Mouse (Mus musculus) layer of hippocampus, postnatal 14 days (tissue): ENCODE measurements around the gene Sept9. TPM values are rescaled to one million over a fixed set of nuclear protein-coding genes. Genes with fewer than 3 reads are reported as not detected.
"Not testable (repeated sequence)": the region's sequence is repeated elsewhere in the genome, so short reads cannot be mapped to it uniquely, and the experiment has no call there.

Experiments
- DNase-seq, 2 experiments: peaks; one replicate each; pipeline ENCODE4 v3.0.0; 2021 to 2022; ENCODE audit warnings: low spot score in 2 of 2, mixed read lengths in 1 of 2
- total RNA-seq, 2 experiments: library from RNA; stranded (reverse); gene quantifications; 2 replicates each; pipeline ENCODE4 v1.2.3; 2021

The Sept9 gene
- total RNA-seq, 2 experiments from 2014 or later: 91.7 to 93.9 TPM

DNA sequence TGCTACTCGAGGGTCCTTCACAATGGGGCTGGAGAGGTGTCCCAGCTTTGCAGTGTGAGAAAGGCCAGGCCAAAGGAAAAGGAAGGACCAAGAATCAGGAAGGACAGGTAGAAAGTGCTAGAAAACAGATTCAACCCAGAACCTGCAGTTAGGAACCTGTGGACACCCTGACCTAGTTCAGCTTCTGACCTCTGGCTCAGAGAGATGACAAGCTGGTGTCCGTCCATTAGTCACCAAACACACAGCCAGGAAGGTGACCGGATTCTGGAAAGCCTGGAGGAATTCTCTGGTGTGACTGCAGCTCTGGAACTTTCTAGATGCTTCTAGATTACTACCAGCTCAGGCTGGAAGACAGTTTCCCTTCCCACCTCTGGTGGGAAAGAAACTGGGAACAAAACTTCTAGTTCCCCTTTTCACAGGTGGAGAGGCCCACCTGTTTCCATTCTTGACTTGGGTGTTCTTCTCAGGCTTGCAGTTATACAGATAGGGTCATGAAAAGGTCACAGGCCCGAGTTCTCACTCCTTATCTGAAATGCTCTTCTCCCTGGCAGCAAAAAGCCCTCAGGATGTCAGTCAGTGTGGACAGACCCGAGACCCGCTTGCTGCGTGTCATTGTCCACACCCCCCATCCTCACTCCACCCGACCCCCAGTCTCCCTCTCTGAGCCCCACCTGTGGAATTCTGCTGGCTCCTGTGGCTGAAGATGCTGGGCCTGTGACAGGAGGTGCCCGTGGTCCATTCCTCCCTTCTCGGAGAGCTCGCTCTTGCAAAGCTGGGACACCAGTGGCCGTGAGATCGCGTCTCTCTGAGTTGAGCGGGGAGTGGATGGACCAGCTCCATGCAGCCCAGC lies 123.5 kb downstream of the Sept9 start:
- DNase-seq: no peak

DNA sequence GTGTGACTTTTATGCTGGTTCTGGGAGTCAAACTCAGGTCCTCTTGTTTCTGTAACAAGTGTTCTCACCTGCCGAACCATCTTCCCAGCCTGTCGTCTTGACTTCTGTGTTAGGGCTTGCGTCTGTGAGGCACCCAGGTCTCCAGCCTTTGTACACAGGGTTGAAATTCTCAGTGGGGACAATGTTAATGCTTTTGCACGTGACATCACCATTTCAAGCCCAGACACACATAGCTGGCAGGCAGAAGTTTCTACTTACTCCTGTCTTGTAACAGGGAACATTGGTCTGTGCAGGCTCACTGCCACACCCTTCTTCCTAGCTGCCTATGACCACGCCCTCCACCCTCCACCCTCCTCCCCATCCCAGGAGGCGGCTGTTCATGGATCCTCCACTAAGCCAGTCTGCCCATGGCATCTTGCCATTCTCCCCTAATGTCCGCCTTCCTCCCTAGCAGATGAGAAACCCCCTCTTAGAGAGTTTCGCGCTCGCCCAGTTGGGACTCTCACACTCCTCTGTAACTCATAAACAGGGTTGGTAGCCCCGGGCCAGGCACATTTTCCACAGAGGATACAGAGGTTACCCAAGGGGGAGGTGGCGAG lies 124.6 kb downstream of the Sept9 start:
- no peak for DNase-seq

DNA sequence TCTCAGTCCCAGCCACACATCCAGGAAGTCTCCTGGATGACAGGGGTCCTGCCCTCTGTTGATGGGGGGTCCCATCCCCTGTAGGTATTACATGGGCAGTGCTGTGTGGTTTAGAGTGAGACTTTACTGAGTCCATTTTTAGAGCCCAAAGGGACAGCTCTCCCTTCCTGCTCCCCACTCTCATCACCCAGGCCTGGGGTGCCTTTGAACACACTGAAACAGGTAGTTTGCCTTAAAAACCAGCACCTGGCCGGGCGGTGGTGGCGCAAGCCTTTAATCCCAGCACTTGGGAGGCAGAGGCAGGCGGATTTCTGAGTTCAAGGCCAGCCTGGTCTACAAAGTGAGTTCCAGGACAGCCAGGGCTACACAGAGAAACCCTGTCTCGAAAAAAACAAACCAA lies 125.3 kb downstream of the Sept9 start:
- not testable (repeated sequence) for DNase-seq

DNA sequence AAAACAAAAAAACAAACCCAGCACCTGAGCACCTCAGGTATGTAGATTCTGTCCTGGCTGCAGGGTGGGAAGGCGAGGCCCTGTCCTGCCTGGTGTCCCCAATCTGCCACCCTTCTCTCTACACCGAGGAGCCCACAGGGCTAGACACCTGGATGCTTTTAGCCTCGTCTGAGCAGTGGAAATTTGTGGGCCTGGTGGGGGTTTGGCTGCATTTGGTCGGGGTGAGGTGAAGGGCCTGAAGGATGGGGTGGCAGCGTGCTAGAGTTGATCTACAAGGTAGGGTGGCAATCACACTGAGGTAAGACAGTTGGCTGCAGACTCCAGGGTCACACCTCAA lies 125.6 kb downstream of the Sept9 start:
- no peak for DNase-seq

DNA sequence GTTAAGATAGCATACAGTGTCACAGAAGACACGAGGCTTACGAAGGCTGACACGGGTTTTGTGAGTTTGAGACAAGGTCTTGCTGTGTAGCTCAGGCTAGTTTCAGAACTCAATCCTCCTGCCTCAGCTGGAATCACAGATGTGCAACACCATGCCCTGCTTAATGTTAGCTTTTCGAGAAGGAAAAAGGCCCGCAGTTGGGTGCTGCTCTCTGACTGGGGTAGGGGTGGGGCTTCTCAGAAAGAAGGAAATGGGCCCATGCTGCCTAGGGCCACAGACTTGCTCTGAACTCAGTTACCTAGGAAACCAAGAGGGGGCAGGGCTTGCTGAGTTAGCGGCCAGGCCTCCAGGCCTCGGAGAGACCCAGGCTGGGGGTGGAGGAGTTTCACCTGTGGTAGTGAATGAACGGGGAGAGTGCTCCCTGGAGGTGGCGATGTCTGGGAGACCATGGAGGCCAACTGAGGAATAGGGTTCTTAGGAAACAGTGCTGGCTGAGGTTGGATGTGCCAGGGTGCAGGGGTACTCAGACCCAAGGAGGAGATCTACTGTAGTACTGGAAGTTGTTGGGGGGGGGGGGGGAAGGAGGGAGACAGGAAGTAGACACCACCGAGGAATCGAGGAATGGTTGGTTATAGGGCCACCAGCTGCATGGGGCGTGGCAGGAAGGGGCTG lies 126.1 kb downstream of the Sept9 start:
- no peak for DNase-seq

DNA sequence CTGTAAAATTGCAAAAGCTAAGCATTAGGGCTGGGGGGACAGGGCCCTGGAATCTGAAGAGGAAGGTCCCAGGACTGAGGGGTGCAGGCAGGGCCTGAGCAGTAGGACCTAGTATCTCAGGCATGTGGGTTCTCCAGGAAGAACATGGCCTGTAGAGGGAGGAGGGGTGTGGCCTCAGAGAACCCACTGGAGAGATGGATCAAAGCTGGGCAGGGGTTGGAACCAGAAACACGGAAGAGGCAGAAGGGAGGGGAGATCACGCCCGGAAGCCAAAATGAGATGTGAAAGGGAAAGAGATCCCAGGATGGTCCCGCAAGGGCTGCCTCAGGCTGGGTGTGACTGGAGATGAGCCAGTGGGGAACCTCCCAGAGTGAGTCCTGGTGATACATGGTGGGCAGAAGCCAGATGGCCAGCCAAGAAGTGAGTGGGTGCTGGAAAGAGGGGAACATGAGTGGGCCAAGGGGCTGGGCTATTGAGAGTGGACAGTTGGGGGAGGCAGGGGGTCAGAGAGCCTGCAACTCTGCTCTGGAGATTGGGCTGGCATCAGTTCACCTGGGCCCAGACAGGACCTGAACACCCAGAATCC lies 126.8 kb downstream of the Sept9 start:
- no peak for DNase-seq

DNA sequence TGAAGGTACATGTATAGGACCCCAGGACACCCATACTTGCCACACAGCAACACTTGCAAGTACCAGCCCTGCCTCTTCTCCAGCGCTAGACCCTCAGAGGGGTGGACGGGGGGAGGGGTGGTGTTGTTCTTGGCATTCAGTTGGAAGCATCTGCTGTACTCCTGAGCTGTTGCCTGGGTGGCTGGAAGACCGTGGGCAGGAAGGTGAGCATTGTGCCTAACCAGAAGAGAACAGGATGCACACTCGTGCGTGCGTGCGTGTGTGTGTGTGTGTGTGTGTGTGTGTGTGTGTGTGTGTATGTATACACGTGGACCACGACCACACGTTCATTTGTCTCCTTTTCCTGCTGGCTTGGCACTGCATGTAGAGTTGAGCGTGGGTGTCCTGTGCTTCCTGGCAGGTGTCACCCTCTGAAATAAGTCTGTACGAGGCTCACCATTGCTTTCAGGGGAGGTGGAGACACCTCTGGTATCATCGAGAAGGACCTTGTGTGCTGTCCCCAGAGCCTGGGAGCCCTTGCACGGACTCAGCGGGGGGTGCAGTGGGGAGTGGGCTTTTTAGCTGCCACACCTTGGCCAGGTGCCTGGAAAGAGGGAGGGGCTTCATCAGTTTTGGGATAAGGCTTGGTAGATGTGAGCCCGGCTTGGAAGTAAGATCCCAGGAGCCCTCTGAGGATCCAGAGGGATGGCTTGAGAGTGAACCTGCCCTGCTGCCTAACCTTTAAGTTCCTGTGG lies 127.6 kb downstream of the Sept9 start:
- peak in 1 of 2 experiments; percentile 42 for DNase-seq

DNA sequence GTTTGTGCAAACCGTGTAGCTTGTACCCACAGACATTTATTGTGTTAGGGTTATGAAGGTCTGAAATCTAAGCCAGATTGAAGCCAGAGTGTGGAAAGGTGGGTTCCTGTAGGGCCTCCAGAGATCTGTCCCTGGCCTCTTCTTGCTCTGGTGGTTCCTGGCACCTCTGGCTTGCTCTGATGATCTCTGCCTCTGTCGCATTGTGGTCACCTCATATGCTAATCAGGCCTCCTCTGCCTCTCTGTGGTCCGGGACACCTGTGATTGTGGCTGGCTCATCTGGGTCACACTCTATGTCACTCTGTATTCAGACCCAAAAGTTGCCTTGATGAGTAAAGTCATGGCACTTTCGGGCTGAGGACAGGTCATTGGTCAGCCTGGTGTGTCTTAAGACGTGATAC lies 128.2 kb downstream of the Sept9 start:
- DNase-seq: no peak

DNA sequence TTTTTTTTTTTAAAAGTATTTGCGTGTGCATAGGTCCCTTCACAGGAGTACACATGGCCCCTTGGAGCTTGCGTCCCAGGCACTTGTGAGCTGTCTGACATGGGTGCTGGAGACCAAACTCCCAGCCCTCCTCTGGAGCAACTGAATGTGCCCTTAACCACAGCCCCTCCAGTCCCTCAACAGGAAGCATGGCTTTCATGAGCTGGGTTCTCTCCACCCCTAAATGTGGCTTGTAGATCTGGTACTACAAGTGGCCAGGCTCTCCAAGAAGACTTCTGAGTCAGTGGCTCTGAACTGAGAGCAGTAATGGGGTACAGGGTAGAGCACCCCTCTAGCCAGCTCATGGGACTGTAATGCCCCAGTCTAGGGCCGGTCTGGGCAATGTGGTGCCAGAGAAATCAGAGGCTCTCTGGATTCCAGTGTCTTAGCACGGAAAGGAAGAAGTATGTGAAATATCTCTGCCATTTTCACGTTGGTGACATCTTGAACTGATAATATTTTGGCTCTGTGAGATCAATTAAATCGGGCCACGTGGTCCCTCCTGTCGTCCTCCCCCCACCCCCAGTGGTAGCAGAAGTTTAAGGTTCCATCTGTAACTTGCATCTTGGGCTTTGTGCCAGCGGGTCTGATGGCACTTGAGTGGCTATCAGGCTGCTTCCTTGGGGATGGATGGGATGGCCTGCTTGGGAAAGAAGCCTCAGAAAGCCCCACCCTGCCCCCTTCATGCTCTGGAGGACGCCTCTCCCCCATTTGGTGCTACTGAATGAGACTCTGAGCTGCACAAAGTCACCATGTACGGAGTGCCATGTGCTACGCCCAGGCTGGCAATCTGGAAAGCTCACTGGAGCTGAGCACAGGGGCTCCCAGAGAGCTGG lies 130.9 kb downstream of the Sept9 start:
- peak; percentile 17 to 71 for DNase-seq

DNA sequence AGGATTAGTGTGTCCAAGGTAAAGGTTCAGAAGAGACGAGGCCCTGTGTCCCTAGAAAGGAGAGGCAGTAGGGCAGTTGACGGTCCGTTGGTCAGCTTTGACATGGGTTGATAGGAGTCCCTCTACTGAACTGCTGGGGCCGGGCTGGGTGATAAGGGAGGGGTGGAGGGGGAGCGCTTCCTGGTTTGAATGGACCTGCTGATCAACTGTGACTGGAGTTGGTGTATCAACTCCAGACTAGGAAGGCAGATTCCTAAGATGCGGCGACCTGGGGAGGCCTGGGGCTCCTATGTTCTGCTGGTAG lies 131.4 kb downstream of the Sept9 start:
- peak in 1 of 2 experiments; percentile 57 for DNase-seq

DNA sequence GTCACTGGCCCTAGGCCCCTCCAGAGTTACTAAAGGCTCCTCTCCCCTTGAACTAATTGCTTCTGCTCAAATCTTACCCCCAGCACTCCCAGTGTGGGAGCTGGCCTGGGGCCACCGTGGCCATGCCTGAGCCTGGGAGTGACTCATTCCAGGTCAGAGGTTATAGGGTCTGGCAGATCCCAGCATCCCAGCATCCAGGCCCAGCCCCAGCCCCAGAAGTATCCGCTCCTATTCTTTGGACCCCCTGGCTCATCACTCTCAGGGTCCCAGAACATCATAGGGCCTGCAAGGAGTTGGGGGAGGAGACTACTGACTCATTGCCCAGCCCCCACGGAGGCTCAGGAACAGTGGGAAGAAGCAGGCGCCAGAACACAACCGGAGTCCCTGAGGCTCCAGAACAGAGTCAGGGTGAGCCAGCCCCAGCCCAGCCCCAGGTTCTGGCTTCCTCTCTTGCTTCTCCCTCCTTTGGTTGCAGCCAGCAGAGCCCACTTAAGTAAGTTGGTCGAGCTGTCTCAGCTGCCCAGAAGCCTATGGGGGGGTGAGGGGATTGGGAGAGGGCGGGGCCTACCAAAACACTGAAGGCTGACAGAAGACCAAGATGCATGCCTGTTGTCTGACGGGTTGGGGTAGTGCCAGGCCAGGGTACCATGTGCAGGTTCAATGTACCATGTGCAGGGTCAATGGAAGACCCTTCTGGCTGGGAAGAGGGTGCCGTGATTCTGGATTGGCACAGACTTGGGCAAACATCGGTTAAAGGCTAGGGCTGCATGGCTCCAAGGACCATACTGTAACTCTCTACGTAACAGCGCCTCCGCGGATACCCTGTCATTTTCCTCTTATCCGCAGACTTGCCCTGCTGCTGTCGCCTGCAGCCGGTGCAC lies 132.1 kb downstream of the Sept9 start:
- peak in 1 of 2 experiments; percentile 51 for DNase-seq

DNA sequence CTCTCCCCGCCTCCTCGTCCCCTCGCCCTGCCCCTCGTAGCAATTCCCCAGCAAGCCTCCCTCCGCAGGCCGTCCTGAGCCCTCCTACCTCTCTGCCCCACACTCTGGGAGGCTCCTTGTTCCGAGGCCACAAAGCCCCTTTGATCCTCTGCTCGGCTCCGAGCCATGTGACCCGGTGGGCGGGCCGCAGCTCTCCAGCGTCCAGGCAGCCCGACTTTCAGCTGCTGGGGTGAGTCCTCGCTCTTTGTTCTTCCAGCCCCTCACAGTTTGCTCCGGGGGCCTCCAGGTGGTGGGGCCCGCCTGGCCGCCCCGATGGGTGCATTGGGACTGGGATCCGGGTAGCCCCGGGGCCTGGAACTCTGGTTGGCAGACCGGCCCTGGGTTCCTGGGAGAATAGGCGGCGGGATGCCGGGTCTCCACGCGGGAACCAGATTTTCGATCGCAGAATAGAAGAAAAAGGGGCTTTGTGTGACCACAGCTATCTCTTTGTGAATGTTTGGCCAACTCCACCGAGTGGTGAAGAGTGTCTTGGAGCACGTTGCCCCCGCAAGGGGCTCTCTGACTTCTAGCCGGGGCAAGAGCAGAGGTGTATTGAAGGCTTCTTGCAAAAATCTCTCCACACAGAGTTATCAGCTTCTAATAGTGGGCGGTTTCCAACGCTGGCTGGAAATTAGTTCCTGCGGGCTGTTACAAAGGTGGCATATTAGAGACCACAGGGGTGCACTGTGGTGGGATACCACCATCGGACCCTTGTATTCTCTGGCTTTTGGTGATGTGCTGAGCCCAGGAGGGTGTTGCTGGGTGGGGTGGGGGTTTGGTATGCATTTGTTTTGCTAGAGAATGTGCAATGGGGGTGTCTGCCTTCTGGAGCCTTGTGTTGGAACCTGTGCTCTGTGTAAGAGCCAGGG lies 133.0 kb downstream of the Sept9 start:
- peak; percentile 75 to 82 for DNase-seq

DNA sequence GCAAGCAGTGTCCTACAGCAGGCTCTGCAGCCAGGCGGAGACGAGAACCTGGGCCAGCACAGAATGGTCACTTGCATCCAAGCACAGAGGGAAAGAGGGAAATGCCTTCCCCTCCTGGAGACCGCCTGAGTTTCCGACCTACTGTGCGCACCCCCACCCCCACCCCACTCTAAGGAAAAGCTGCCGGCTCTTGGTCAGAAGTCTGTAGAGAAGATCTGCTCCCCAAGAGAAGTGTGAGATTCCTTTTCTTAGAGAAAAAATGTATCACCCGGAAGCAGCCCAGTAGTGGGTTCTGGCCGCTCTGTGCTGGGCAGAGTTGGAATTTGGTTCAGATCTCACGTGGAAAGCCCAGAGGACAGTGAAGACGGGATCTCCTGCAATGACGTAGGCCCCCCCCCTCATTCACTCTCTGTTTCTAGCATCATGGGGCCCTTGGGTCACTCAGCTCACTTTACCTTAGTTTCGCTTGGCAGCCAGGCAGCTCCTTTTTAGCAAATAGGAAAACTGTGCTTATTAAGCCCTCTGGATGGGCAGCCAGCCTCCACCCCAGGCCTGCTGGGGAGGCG lies 133.8 kb downstream of the Sept9 start:
- DNase-seq: no peak

DNA sequence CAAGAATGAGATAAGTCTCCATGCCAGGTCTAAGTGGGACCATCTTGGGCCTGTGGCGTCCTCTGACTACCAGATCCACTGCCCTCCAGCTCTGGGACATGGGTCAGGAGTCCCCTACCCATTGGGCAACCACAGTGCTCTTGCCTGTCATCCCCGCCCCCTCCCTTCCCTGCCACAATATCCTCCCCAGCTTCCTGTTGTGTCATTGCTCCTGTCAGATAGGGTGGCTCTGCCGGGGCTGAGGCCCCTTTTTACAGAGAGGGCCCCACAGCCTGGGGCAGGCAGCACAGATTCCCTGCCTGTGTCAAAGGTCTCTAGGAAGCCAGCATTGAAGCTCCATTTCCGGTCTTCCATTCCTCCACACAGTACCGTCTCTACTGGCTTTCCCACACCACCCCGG lies 134.6 kb downstream of the Sept9 start:
- no peak for DNase-seq

DNA sequence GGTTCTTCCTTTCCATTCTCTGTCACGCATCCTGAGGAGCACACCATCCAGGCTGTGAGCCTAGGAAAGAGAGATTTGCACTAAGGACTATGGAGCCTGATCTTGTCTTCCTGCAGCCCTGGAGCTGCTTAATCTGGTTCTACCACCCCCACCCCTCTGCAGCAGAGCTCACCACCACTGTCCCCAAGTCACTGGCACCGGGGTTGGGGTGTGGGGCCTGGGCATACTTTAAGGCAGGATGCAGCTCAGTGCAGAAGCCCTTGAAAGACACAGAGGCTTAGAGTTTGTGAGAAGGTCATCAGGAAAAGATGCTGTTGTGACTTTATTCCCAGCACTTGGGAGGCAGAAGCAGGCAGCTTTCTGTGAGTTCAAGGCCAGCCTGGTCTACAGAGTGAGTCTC lies 135.7 kb downstream of the Sept9 start:
- DNase-seq: no peak

DNA sequence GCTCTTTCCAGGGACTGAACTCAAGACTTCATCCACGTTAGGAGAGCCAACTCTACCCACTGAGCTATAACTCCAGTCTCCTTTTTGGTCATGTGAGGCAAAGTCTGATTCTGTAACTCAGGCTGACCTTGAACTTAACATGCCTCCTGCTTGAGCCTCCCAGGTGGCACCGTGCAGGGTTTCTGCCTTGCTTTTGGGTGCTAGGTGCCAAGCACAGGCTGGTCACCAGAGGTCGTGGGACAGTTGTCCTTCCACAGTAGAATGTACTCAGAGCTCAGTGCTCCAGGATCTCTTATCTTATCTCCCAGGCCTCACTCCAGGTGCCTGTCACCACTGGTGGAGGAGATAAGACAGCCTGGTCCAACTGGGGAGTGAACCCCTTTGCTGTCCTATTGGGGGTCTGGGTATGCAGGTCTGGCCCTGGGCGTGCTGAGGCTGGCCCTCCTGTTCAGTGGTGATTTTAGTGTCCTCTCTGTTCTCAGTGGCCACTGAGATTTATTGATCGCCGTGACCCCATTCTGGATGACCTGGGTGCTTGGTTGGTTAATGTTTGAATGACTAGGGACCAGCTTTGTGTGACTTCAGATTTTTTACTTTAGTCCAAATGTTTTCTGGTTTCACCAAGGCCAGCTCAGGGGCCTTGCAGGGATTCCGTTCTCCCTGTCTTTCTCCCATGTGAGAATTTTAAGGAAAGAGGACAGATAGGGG lies 136.8 kb downstream of the Sept9 start:
- no peak for DNase-seq

DNA sequence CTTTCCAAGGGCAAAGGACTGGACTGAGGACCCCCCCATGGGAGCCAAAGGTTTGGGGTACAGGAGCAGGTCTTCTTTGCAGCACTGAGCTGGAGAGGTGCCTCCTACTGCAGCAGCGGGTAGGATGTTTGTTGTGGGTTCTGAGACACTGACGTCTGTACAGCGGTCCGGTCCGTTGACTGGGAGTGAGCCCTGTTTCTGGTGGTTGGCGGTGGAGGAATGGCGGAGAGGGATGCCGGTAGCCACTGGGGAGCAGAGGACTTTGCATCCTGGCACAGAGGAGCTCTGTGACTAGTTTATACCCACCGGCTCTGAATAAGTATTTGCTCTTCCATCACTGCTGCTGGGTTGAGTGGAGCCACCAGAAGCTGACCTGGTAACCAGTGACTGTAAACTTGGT lies 138.3 kb downstream of the Sept9 start:
- no peak for DNase-seq
